Mouse (Mus musculus) right cerebral cortex, postnatal 25 days (tissue): ENCODE results near the gene Tnrc6a.

Experiments used
- DNase-seq: peaks from one replicate; pipeline ENCODE4 v3.0.0; 2022

Tnrc6a gene

DNA sequence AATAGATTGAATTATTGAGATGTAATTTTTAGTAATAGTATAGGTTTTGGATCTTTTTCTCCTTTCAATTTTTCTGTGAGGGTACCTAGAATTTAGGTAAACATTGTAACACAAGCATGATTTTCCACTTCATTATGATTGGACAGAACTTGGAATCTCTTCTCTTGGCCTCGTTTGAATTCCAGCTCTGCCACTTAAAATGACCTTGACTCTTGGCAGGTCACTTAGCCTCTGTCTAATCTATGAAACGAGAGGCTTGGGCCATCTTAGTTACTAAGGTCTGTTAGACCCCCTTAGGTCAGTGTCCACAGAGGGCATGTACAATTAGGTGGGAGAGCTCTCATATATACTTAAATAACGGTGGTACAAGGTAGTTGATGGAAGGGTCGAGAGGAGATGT is 2.4 kb downstream of the Tnrc6a start:
- no peak for DNase-seq

DNA sequence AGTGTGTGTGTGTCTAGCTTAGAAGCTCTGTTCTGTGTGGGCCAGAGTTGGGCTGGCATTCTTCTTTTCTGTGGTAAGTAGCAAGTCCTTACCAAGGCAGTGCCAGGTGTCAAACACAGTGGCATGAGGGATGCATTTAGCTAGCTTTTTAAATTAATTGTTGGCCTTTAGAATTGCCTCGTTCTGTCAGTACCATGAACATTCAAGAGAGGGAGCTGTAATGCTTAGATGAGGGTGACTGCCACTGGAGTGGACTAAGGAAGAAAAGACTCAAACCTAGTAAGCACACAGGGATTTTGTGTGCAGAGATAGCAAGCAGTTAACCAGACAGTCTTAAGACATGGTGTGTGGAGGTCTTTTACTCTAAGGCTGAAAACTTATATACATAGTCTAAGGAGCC is 3.6 kb downstream of the Tnrc6a start:
- no peak for DNase-seq

DNA sequence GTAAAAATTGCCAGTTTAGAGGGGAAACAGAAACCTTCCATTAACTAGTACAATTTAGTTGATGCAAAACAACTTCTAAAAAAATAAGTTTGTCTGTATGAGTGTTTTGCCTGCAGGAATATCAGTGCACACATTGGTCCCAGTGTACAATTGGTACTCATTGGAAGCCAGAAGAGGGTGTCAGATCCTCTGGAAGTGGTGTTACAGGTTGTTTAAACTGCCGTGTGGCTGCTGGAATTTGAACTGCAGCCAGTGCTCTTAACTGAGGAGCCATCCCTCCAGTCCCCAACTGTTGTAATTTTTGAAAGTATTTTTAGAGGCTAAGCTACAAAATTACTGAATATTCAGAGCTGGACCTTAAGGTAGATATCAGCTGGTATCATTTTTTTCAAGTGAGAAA is 4.3 kb downstream of the Tnrc6a start:
- no peak for DNase-seq

- DNase-seq: no peak
Observed at GRCm38 (mm10) chr7:123129061-123129460, 5.4 kb downstream of the Tnrc6a start.

DNA sequence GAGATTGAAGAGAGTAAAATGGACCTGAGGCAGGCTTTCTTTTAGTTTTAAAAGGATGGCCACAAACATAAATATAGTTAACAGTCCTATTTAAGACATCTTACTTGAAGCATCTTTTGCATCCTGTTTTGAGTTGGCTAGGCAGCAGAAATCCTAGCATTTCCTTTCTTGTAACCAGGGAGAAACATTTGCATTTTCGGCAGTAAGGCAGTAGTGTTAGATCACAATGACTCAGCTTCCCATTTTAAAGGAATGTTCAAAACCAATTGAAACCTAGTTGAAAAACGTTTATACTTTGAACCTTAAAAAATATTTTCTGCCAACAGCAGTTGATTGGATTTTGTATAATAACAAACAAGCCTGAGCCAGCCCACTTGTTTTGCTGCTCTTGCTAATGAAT is 6.5 kb downstream of the Tnrc6a start:
- DNase-seq: no peak

- DNase-seq: no peak
Observed at GRCm38 (mm10) chr7:123132401-123132800, 8.7 kb downstream of the Tnrc6a start.

DNA sequence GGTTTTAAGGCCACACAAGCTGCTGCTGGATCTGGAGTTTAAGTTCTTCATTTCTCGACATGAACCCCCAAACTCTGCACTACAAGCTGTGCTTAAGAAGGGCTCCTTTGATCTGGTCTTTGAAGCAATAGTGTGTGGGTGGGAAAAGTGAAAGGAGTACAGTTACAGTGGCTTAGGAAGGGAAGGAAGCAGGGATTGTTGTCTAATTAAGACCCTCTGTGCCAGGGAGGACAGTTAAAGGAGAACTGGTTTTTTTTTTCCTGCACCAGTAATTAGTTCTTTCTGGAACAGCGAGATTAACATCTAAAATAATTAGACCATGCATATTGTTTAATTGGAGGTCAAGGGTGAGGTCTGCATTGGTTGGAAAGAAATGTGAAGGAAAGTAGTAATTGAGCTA is 11.2 kb downstream of the Tnrc6a start:
- no peak for DNase-seq

DNA sequence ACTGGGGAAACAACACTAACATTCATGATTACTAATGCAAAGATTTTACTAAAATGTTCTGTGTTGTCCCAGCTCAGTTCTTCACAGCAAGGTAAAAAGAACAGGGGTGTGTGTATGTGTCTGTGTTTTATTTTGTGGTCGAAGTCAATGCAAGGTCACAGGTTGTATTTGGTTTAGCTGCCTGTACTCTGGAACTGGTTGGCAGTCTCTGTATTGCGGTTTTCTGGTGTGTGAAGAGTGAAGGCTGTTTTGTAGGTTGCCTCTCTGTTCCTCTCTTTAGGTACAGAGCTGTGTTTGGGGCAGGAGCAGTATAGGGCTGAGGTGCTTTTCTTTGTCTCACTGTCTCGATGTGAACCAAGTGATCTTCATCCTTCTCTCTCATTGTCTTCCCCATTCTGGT is 12.0 kb downstream of the Tnrc6a start:
- DNase-seq: no peak

DNA sequence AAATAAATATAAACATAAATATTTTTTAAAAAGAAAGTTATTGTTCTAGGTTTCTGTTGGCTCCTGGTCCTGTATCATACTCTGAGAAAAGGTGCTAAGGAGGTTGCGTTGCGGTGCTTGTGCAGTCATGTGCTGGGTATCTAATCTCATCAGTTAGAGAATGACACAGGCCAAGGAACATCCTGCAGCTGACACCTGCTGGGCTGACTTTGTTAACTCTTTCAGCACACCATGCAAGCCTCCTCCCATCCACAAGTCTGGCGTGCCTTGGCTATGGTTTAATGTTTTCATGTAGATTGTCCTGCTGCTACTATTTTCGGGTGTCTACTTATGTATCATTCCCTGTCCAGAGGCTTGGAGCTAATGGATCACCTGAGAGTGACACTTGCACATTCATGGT is 14.3 kb downstream of the Tnrc6a start:
- DNase-seq: no peak

- DNase-seq: no peak
Observed at GRCm38 (mm10) chr7:123146141-123146846, 22.6 kb downstream of the Tnrc6a start.

DNA sequence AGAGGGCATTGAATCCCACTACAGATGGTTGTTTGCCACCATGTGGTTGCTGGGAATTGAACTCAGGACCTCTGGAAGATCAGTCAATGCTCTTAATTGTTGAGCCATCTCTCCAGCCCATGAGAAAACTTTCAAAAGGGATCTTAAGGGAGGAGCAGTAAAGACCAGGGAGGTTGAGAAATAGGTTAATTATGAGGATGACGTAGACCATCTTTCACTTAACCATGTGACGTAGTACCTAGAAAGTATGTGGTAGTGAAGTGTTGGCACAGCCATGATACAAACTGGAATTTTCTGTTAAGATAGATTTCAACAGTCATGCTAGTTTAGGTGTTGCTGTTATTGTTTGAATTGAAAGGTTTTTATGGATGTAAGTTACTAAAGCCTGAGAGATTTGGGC is 24.1 kb downstream of the Tnrc6a start:
- no peak for DNase-seq

DNA sequence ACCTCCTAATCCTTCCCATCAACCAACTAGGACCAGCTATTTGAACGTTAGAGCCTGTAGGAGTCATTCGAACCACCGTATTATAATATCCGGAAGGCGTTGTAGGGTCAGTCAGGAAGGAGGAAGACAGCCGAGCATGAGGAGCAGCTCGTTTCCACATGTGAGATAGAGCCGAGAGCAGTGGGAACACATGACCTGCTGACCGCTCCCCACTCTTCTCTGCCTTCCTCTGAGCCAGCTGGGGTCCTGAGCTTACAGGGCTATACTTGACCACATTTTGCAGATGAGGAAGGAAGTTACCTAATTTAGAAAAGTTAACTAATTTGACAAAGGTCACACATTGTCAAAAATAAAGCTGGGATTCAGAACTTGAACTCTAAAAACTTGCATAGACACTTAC is 25.2 kb downstream of the Tnrc6a start:
- no peak for DNase-seq

GRCm38 (mm10) chr7:123162346-123162745 is 38.7 kb downstream of the Tnrc6a start:
- DNase-seq: no peak

DNA sequence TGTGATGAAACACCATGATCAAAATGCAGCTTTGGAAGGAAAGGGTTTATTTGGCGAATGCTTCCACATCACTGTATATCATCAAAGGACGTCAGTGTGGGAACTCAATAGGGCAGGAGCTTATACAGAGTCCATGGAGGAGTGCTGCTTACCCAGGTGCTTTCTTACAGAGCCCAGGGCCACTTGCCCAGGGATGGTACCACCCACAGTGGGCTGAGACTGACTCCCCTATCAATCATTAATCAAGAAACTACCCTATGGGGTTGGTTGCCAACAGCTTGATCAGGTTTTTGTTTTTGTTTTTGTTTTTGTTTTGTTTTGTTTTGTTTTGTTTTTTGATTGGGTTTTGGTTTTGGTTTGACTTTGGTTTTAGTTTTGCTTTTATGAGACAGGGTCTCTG is 43.8 kb downstream of the Tnrc6a start:
- no peak for DNase-seq

DNA sequence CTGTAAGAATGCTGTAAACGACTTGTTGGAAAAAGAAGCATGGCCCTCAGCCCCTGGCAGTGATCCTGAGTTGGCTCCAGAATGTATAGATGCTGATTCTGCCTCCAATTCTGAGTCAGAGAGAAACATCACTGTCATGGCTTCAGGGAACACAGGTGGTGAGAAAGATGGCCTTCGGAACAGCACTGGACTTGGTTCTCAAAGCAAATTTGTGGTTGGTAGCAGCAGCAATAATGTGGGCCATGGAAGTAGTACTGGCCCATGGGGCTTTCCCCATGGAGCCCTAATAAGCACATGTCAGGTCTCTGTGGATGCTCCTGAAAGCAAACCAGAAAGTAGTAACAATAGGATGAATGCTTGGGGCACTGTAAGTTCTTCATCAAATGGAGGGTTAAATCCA is 45.9 kb downstream of the Tnrc6a start:
- DNase-seq: no peak

DNA sequence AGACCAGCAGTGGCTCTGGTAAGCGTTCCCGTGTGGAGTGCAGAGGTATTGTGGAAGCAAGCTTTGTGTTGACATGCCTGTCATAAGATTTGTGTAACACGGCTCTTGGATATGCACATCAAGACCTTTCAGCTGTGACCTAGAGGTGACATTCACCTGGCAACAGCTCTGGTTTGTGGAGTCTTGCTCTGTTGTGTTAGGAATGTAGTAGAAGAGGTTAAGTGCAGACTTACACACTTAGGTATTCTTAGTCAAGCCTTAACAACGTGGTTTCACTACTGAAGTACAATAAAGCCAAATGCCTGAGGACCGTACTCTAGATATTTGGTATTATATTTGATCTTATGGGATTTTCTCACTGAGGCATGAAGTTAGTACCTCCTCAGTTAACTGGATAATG is 48.4 kb downstream of the Tnrc6a start:
- DNase-seq: no peak

- no peak for DNase-seq
Observed at GRCm38 (mm10) chr7:123177215-123177614, 53.5 kb downstream of the Tnrc6a start.

GRCm38 (mm10) chr7:123181787-123182701 is 58.4 kb downstream of the Tnrc6a start:
- no peak for DNase-seq

GRCm38 (mm10) chr7:123184891-123185290 is 61.2 kb downstream of the Tnrc6a start:
- DNase-seq: no peak

DNA sequence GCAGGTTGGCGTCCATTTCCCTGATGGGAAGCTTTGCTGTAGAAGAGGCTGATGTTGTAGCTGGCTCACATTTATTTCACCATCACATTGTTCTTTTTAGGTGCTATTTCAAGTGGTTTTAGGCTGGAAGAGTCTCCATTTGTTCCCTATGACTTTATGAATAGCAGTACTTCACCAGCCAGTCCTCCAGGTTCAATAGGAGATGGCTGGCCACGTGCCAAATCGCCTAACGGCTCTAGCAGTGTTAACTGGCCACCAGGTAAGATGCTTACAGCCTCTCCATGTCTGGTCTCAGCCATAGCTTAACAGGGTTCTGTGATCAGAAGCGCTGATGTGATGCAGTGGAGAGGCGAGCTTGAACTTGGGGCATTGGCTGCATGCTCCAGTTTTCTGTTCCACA is 62.8 kb downstream of the Tnrc6a start:
- DNase-seq: no peak

- no peak for DNase-seq
Observed at GRCm38 (mm10) chr7:123187246-123187645, 63.6 kb downstream of the Tnrc6a start.

- no peak for DNase-seq
Observed at GRCm38 (mm10) chr7:123188462-123188861, 64.8 kb downstream of the Tnrc6a start.

GRCm38 (mm10) chr7:123189762-123190161 is 66.1 kb downstream of the Tnrc6a start:
- no peak for DNase-seq

DNA sequence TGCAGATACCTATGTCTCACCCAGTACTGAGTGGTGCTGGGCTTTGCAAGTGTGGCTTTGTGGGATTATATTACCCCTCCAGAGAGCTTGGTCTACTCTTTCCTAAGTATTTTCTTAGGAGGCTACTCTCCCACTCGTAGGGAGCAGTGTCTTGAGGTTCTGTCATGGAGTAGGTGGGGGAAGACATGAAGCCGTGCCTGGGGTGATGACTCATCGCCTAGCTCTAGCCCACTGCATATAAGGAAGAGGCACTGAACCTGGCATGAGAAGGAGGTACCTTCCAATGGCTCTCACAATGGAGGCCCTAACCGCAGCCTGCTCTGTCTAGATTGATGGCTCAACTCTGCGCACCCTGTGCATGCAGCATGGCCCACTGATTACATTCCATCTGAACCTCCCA is 68.0 kb downstream of the Tnrc6a start:
- DNase-seq: no peak
